Mouse (Mus musculus): Measurements from ENCODE around the gene 2300003K06Rik. TPM values are rescaled to one million over a fixed set of nuclear protein-coding genes. Genes with fewer than 3 reads are reported as not detected.
"Not testable (repeated sequence)": the region's sequence is repeated elsewhere in the genome, so short reads cannot be mapped to it uniquely, and the experiment has no call there.

The 2300003K06Rik gene
- total RNA-seq (2021) = not detected

- DNase-seq (ENCODE audit: extremely low spot score in 1 of 2, low spot score in 1 of 2) = no peak
Measured at GRCm38 (mm10) chr11:99837966-99838365, at the start of gene 2300003K06Rik. Gene 2300003K06Rik, minus strand, starts transcription at chr11:99838066.

- DNase-seq (ENCODE audit: extremely low spot score in 1 of 2, low spot score in 1 of 2) = not testable (repeated sequence)
Measured at GRCm38 (mm10) chr11:99878887-99879286, 41.0 kb upstream of the 2300003K06Rik start, which contains the start of gene Gm11567. Gene Gm11567, plus strand, starts transcription at chr11:99879187.

- not testable (repeated sequence) for DNase-seq (ENCODE audit: extremely low spot score in 1 of 2, low spot score in 1 of 2)
Measured at GRCm38 (mm10) chr11:99873089-99873488, 35.2 kb upstream of the 2300003K06Rik start, which contains the start of gene Krtap9-1. Gene Krtap9-1, plus strand, starts transcription at chr11:99873389.

- not testable (repeated sequence) for DNase-seq (ENCODE audit: extremely low spot score in 1 of 2, low spot score in 1 of 2)
Measured at GRCm38 (mm10) chr11:99864176-99864575, 26.3 kb upstream of the 2300003K06Rik start, which contains the start of gene Gm11559. Gene Gm11559, plus strand, starts transcription at chr11:99864476.

GRCm38 (mm10) chr11:99858761-99859160 is 20.9 kb upstream of the 2300003K06Rik start:
- DNase-seq (ENCODE audit: extremely low spot score in 1 of 2, low spot score in 1 of 2) = no peak

- no peak for DNase-seq (ENCODE audit: extremely low spot score in 1 of 2, low spot score in 1 of 2)
Measured at GRCm38 (mm10) chr11:99857617-99858016, 19.8 kb upstream of the 2300003K06Rik start, which contains the start of gene Gm11568. Gene Gm11568, plus strand, starts transcription at chr11:99857917.

GRCm38 (mm10) chr11:99854121-99854520 is 16.3 kb upstream of the 2300003K06Rik start:
- DNase-seq (ENCODE audit: extremely low spot score in 1 of 2, low spot score in 1 of 2) = no peak

- DNase-seq (ENCODE audit: extremely low spot score in 1 of 2, low spot score in 1 of 2) = no peak
Measured at GRCm38 (mm10) chr11:99851508-99851907, 13.6 kb upstream of the 2300003K06Rik start, which contains the start of gene Krtap4-16. Gene Krtap4-16, minus strand, starts transcription at chr11:99851608.

GRCm38 (mm10) chr11:99846746-99847145 is 8.9 kb upstream of the 2300003K06Rik start:
- no peak for DNase-seq (ENCODE audit: extremely low spot score in 1 of 2, low spot score in 1 of 2)

GRCm38 (mm10) chr11:99842185-99842584 is 4.3 kb upstream of the 2300003K06Rik start:
- DNase-seq (ENCODE audit: extremely low spot score in 1 of 2, low spot score in 1 of 2) = no peak

- DNase-seq (ENCODE audit: extremely low spot score in 1 of 2, low spot score in 1 of 2) = not testable (repeated sequence)
Measured at GRCm38 (mm10) chr11:99815566-99815965, 22.3 kb downstream of the 2300003K06Rik start, which contains the start of gene Gm11564. Gene Gm11564, minus strand, starts transcription at chr11:99815666.

GRCm38 (mm10) chr11:99809792-99810191 is 28.1 kb downstream of the 2300003K06Rik start, which contains the start of gene Krtap4-13:
Gene Krtap4-13, minus strand, starts transcription at chr11:99809892.
- not testable (repeated sequence) for DNase-seq (ENCODE audit: extremely low spot score in 1 of 2, low spot score in 1 of 2)

- DNase-seq (ENCODE audit: extremely low spot score in 1 of 2, low spot score in 1 of 2) = not testable (repeated sequence)
Measured at GRCm38 (mm10) chr11:99804346-99804745, 33.5 kb downstream of the 2300003K06Rik start, which contains the start of gene Gm11554. Gene Gm11554, minus strand, starts transcription at chr11:99804446.

GRCm38 (mm10) chr11:99798832-99799231 is 39.0 kb downstream of the 2300003K06Rik start, which contains the start of gene Gm11569:
Gene Gm11569, minus strand, starts transcription at chr11:99798932.
- not testable (repeated sequence) for DNase-seq (ENCODE audit: extremely low spot score in 1 of 2, low spot score in 1 of 2)

- DNase-seq (ENCODE audit: extremely low spot score in 1 of 2, low spot score in 1 of 2) = no peak
Measured at GRCm38 (mm10) chr11:99793367-99793766, 44.5 kb downstream of the 2300003K06Rik start, which contains the start of gene Gm11596. Gene Gm11596, minus strand, starts transcription at chr11:99793467.

Other genes with a start within 250 kb of the 2300003K06Rik start
- not detected for gene Krtap1-3, start 246.7 kb downstream of the 2300003K06Rik start, total RNA-seq (2021)
- gene Krtap9-3, start 240.0 kb downstream of the 2300003K06Rik start, total RNA-seq (2021) = not detected
- not detected for gene Gm11938, start 234.8 kb downstream of the 2300003K06Rik start, total RNA-seq (2021)
- gene Gm11937, start 227.9 kb downstream of the 2300003K06Rik start, total RNA-seq (2021) = not detected
- not detected for gene Krtap2-4, start 223.2 kb downstream of the 2300003K06Rik start, total RNA-seq (2021)
- not detected for gene Gm11562, start 217.6 kb downstream of the 2300003K06Rik start, total RNA-seq (2021)
- gene Krtap4-1, start 209.8 kb downstream of the 2300003K06Rik start, total RNA-seq (2021) = not detected
- gene Krtap4-2, start 203.0 kb downstream of the 2300003K06Rik start, total RNA-seq (2021) = not detected
- not detected for gene Krtap4-7, start 194.0 kb downstream of the 2300003K06Rik start, total RNA-seq (2021)
- gene Gm11555, start 187.8 kb downstream of the 2300003K06Rik start, total RNA-seq (2021) = not detected
- not detected for gene Gm11563, start 179.1 kb downstream of the 2300003K06Rik start, total RNA-seq (2021)
- gene Krtap4-6, start 172.1 kb downstream of the 2300003K06Rik start, total RNA-seq (2021) = not detected
- gene Gm14190, start 147.3 kb downstream of the 2300003K06Rik start, total RNA-seq (2021) = not detected
- gene Gm14180, start 103.8 kb downstream of the 2300003K06Rik start, total RNA-seq (2021) = not detected
- not detected for gene Gm11595, start 65.2 kb downstream of the 2300003K06Rik start, total RNA-seq (2021)
- not detected for gene Krtap4-8, start 57.4 kb downstream of the 2300003K06Rik start, total RNA-seq (2021)
- gene Krtap4-9, start 52.9 kb downstream of the 2300003K06Rik start, total RNA-seq (2021) = not detected
- not detected for gene Gm11596, start 44.6 kb downstream of the 2300003K06Rik start, total RNA-seq (2021)
- gene Gm11569, start 39.1 kb downstream of the 2300003K06Rik start, total RNA-seq (2021) = not detected
- not detected for gene Gm11554, start 33.6 kb downstream of the 2300003K06Rik start, total RNA-seq (2021)
- not detected for gene Krtap4-13, start 28.2 kb downstream of the 2300003K06Rik start, total RNA-seq (2021)
- gene Gm11564, start 22.4 kb downstream of the 2300003K06Rik start, total RNA-seq (2021) = not detected
- not detected for gene Krtap4-16, start 13.5 kb upstream of the 2300003K06Rik start, total RNA-seq (2021)
- gene Gm11568, start 19.9 kb upstream of the 2300003K06Rik start, total RNA-seq (2021) = not detected
- gene Gm11559, start 26.4 kb upstream of the 2300003K06Rik start, total RNA-seq (2021) = not detected
- gene Krtap9-1, start 35.3 kb upstream of the 2300003K06Rik start, total RNA-seq (2021) = not detected
- not detected for gene Gm11567, start 41.1 kb upstream of the 2300003K06Rik start, total RNA-seq (2021)
- gene Krtap31-1, start 69.9 kb upstream of the 2300003K06Rik start, total RNA-seq (2021) = not detected
- not detected for gene Gm11565, start 76.7 kb upstream of the 2300003K06Rik start, total RNA-seq (2021)
- not detected for gene Krtap31-2, start 98.2 kb upstream of the 2300003K06Rik start, total RNA-seq (2021)
- not detected for gene Krtap9-5, start 110.4 kb upstream of the 2300003K06Rik start, total RNA-seq (2021)
- gene Krtap29-1, start 141.0 kb upstream of the 2300003K06Rik start, total RNA-seq (2021) = not detected
- gene Krtap16-1, start 148.5 kb upstream of the 2300003K06Rik start, total RNA-seq (2021) = not detected
- gene Krtap17-1, start 155.9 kb upstream of the 2300003K06Rik start, total RNA-seq (2021) = not detected
- gene Krt33a, start 178.1 kb upstream of the 2300003K06Rik start, total RNA-seq (2021) = not detected
- gene Krt33b, start 191.8 kb upstream of the 2300003K06Rik start, total RNA-seq (2021) = not detected
- not detected for gene Krt34, start 203.5 kb upstream of the 2300003K06Rik start, total RNA-seq (2021)
- not detected for gene Krt31, start 212.5 kb upstream of the 2300003K06Rik start, total RNA-seq (2021)